Mouse (Mus musculus): ENCODE results near the gene Ndufa7. TPM values are rescaled to one million over a fixed set of nuclear protein-coding genes. Genes with fewer than 3 reads are reported as not detected.

Ndufa7 gene
- total and polyA plus RNA-seq, 2 experiments from 2014 or later: 356 to 577 TPM

DNA sequence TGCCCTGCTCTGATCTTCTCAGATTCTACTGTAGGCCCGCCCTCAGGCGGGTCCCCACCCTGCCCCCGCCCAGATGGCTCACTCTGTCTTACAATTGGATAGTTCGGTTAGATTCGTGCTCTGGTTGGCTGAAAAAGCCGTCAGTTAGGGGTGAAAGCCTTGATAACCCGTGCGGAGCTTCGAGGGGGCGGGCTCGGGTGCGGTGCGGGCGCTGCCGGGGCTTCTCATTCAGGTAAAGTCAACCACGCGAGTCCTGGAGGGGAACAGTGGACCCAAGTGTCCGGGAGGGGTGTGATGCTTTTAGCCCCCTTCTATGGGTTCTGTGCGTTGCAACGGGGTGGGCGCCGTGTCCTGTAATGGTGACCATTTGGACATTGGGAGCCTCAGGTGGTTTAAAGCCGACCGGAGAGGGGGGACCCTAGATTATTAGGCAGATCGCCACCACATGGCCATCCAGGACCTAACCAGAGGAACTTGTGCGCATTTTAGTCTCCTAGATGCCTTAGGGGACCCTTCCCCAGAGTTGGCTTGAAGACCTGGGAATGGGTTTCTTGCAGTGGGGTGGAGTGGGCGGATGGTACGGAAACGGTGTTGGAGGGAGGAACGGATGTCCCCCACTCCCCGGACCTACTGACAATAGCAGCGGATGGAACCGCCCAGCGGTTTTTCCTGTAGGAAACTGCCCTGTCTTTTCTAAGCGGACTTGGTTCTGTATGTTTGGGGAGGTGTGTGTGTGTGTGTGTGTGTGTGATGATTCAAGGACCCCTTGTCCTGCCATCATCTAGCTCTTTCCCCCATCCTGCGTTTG, 13.8 kb upstream of the Ndufa7 start, which contains the start of gene Kank3:
Kank3 (plus strand) TSS at position 186 of the 808 bp plus-strand sequence.
- H3K27me3 ChIP-seq (ENCODE audit: insufficient read depth, low read length): no peaks in the 10 kb centered on the region
- DNase-seq (ENCODE audit: low spot score) (peak; percentile 97), ATAC-seq (peak; percentile 99)
- peak within 1 kb of the TSS; percentile 90 for H3K4me2 ChIP-seq (ENCODE audit: low read depth, low read length)
- no peaks in the 10 kb centered on the region for H3K9me3 ChIP-seq (ENCODE audit: low read length)
- under 1% methylated on average over 36 of the region's 36 CpGs for WGBS
- no peaks in the 10 kb centered on the region for H3K36me3 ChIP-seq (ENCODE audit: insufficient read depth, low read length)
- peak within 1 kb of the TSS; percentile 48; the same call in 1 of the 2 replicates for H3K27ac ChIP-seq
- peak within 1 kb of the TSS; percentile 53 for H3K4me3 ChIP-seq (ENCODE audit: low read length)
- no peaks in the 10 kb centered on the region for H3K4me1 ChIP-seq (ENCODE audit: insufficient read depth, low read length)
- H3K9ac ChIP-seq (replicated peaks; ENCODE audit: low read length): peak within 1 kb of the TSS; percentile 50
- TF ChIP-seq CTCF (IDR thresholded peaks at IDR 0.05; ENCODE audit: low read depth): peak; percentile 14

- H3K9me3 ChIP-seq (ENCODE audit: low read length): no peaks in the 10 kb centered on the region
- ATAC-seq (no peak), DNase-seq (ENCODE audit: low spot score) (no peak)
- TF ChIP-seq CTCF (IDR thresholded peaks at IDR 0.05; ENCODE audit: low read depth): no peak
- no peaks in the 10 kb centered on the region for H3K4me1 ChIP-seq (ENCODE audit: insufficient read depth, low read length)
- peak overlapping the region; percentile 53 for H3K4me3 ChIP-seq (ENCODE audit: low read length)
- WGBS: 30% methylated on average over 7 of the region's 7 CpGs
- no peaks in the 10 kb centered on the region for H3K36me3 ChIP-seq (ENCODE audit: insufficient read depth, low read length)
- peak overlapping the region; percentile 90 for H3K4me2 ChIP-seq (ENCODE audit: low read depth, low read length)
- H3K9ac ChIP-seq (replicated peaks; ENCODE audit: low read length): peak overlapping the region; percentile 50; the same call in 1 of the 2 replicates
- H3K27ac ChIP-seq: peak overlapping the region; percentile 26; the same call in 1 of the 2 replicates
- no peaks in the 10 kb centered on the region for H3K27me3 ChIP-seq (ENCODE audit: insufficient read depth, low read length)
Observed at GRCm38 (mm10) chr17:33811142-33811516, 13.2 kb upstream of the Ndufa7 start.

DNA sequence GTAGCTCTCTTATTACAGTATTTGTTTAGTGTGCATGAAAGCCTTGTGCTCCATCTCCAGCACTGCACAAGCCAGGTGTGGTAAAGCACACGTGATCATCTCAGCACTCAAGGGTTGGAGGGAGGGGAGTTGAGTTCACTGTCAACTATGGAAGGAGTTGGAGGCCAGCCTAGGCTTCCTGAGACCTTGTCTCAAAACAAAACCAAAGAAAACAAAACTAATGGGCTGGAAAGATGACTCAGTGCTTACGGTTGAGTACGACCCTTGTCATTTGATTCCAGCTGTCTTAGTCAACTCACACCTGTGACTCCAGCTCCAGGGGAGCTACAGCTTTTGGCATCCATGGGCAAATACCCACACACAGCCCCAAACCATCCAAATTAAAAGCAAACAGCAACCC, 11.9 kb upstream of the Ndufa7 start:
- Histone ChIP-seq H3K4me1 (ENCODE audit: insufficient read depth, low read length) (no peaks in the 10 kb centered on the region), H3K4me2 (ENCODE audit: low read depth, low read length) (no peak overlapping the region), H3K4me3 (ENCODE audit: low read length) (no peak overlapping the region), H3K27ac (no peak overlapping the region; the same call in 1 of the 2 replicates), H3K9ac (replicated peaks; ENCODE audit: low read length) (no peak overlapping the region), H3K36me3 (ENCODE audit: insufficient read depth, low read length) (no peaks in the 10 kb centered on the region), H3K9me3 (ENCODE audit: low read length) (no peaks in the 10 kb centered on the region), H3K27me3 (ENCODE audit: insufficient read depth, low read length) (no peaks in the 10 kb centered on the region)
- 57% methylated on average over 3 of the region's 3 CpGs for WGBS
- ATAC-seq (no peak), DNase-seq (ENCODE audit: low spot score) (no peak)
- TF ChIP-seq CTCF (IDR thresholded peaks at IDR 0.05; ENCODE audit: low read depth): no peak

- Histone ChIP-seq H3K36me3 (ENCODE audit: insufficient read depth, low read length) (no peaks in the 10 kb centered on the region), H3K4me2 (ENCODE audit: low read depth, low read length) (no peak overlapping the region), H3K9me3 (ENCODE audit: low read length) (no peaks in the 10 kb centered on the region), H3K4me1 (ENCODE audit: insufficient read depth, low read length) (peaks cover 3% of the 10 kb centered on the region), H3K27me3 (ENCODE audit: insufficient read depth, low read length) (no peaks in the 10 kb centered on the region), H3K9ac (replicated peaks; ENCODE audit: low read length) (no peak overlapping the region), H3K4me3 (ENCODE audit: low read length) (no peak overlapping the region), H3K27ac (no peak overlapping the region; the same call in 1 of the 2 replicates)
- 69% methylated on average over 4 of the region's 4 CpGs for WGBS
- ATAC-seq (no peak), DNase-seq (ENCODE audit: low spot score) (no peak)
- no peak for TF ChIP-seq CTCF (IDR thresholded peaks at IDR 0.05; ENCODE audit: low read depth)
Observed at GRCm38 (mm10) chr17:33812990-33813389, 11.4 kb upstream of the Ndufa7 start.

DNA sequence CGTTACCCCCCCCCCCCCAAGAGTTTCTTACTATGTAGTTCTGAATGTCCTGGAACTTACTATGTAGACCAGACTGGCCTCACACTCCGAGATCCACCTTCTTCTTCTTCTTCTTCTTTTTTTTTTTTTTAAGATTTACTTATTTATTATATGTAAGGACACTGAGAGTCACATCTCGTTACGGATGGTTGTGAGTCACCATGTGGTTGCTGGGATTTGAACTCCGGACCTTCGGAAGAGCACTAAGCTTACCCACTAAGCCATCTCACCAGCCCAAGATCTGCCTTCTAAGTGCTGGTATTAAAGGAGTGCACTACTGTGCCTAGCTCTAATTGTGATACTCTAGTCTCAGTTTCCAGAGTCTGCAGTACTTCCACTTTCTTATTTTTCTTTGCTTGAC, 9.0 kb upstream of the Ndufa7 start:
- peaks cover 10% of the 10 kb centered on the region for H3K4me1 ChIP-seq (ENCODE audit: insufficient read depth, low read length)
- H3K4me2 ChIP-seq (ENCODE audit: low read depth, low read length): no peak overlapping the region
- H3K9me3 ChIP-seq (ENCODE audit: low read length): no peaks in the 10 kb centered on the region
- TF ChIP-seq CTCF (IDR thresholded peaks at IDR 0.05; ENCODE audit: low read depth): no peak
- no peak overlapping the region for H3K27ac ChIP-seq
- H3K4me3 ChIP-seq (ENCODE audit: low read length): no peak overlapping the region
- no peak for DNase-seq (ENCODE audit: low spot score)
- ATAC-seq: no peak
- no peak overlapping the region for H3K9ac ChIP-seq (replicated peaks; ENCODE audit: low read length)
- peaks cover 2% of the 10 kb centered on the region; the same call in 1 of the 2 replicates for H3K36me3 ChIP-seq (ENCODE audit: insufficient read depth, low read length)
- WGBS: 92% methylated on average over 6 of the region's 6 CpGs
- no peaks in the 10 kb centered on the region for H3K27me3 ChIP-seq (ENCODE audit: insufficient read depth, low read length)

DNA sequence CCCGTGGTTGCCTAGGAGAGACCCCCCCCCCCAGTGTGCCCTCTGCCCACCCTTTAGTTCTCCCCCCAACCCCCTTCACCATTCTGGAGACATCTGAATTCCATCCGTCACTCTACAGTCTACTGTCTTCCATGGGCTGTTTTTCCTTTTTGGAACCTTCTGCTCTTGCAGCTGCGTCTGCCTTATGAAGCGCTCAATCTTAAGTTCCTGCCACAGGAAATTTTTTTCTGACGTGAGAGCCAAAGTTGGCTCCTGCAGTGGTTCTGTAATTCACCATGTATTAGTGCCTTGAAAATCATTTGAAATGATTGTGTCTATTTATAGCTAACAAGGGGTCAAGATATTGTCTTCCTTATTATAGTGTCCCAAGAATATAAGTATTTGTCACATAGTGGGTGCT, 7.8 kb upstream of the Ndufa7 start:
- H3K27me3 ChIP-seq (ENCODE audit: insufficient read depth, low read length): no peaks in the 10 kb centered on the region
- H3K4me2 ChIP-seq (ENCODE audit: low read depth, low read length): peak overlapping the region; percentile 90
- WGBS: 53% methylated on average over 5 of the region's 5 CpGs
- peak overlapping the region; percentile 79 for H3K9ac ChIP-seq (replicated peaks; ENCODE audit: low read length)
- TF ChIP-seq CTCF (IDR thresholded peaks at IDR 0.05; ENCODE audit: low read depth): no peak
- H3K36me3 ChIP-seq (ENCODE audit: insufficient read depth, low read length): peaks cover 14% of the 10 kb centered on the region; the same call in 1 of the 2 replicates
- peak overlapping the region; percentile 91 for H3K27ac ChIP-seq
- H3K4me3 ChIP-seq (ENCODE audit: low read length): peak overlapping the region; percentile 55; the same call in 1 of the 2 replicates
- H3K4me1 ChIP-seq (ENCODE audit: insufficient read depth, low read length): peaks cover 10% of the 10 kb centered on the region
- no peaks in the 10 kb centered on the region for H3K9me3 ChIP-seq (ENCODE audit: low read length)
- ATAC-seq: no peak
- no peak for DNase-seq (ENCODE audit: low spot score)
